Mouse (Mus musculus) heart, postnatal 36 days (tissue): ENCODE measurements around the gene Amotl2. TPM values are rescaled to one million over a fixed set of nuclear protein-coding genes. Genes with fewer than 3 reads are reported as not detected.
A peak's percentile ranks its signal among the peaks of the same experiment; 100 is the strongest.

Experiments
- DNase-seq, 2 experiments: peaks; one replicate each; pipeline ENCODE4 v3.0.0; 2021 to 2022
- intact Hi-C: fragments of 180-260 bp; cut with DNase I; formaldehyde crosslinking; loops from one replicate; pipeline ENCODE4 v1.15.1; 2025
- total RNA-seq, 2 experiments: library from RNA; stranded (reverse); gene quantifications; 2 replicates each; pipeline ENCODE4 v1.2.3; 2021

Gene Amotl2
- total RNA-seq, result 10 to 100 TPM; 67.5 to 79.0 TPM

GRCm38 (mm10) chr9:102716481-102717163, at the start of gene Amotl2:
Gene Amotl2 (plus strand): TSS chr9:102716672.
- intact Hi-C loops, result loop anchor here (2.0 to 5.0 kb wide), 2 partner anchors 62 to 151 kb away; no protein-coding TSS in a partner anchor
- DNase-seq, result no peak

GRCm38 (mm10) chr9:102668115-102668514, 48.4 kb upstream of the Amotl2 start:
- DNase-seq, result no peak
- intact Hi-C loops, result no loop called here

- DNase-seq, result no peak
- intact Hi-C loops, result no loop called here
These were observed 47.6 kb upstream of the Amotl2 start for GRCm38 (mm10) chr9:102668906-102669305.

GRCm38 (mm10) chr9:102673381-102673780, 43.1 kb upstream of the Amotl2 start:
- intact Hi-C loops, result no loop called here
- DNase-seq, result no peak

GRCm38 (mm10) chr9:102675922-102676321, 40.5 kb upstream of the Amotl2 start:
- no peak for DNase-seq
- intact Hi-C loops, result no loop called here

GRCm38 (mm10) chr9:102681470-102681869, 35.0 kb upstream of the Amotl2 start:
- DNase-seq, result no peak
- intact Hi-C loops, result no loop called here

- intact Hi-C loops, result no loop called here
- DNase-seq, result peak; percentile 36 to 37
These were observed 28.5 kb upstream of the Amotl2 start for GRCm38 (mm10) chr9:102687943-102688342.

GRCm38 (mm10) chr9:102689406-102689939, 27.0 kb upstream of the Amotl2 start:
- no peak for DNase-seq
- intact Hi-C loops, result no loop called here

- intact Hi-C loops, result no loop called here
- peak; percentile 29 to 41 for DNase-seq
These were observed 26.4 kb upstream of the Amotl2 start for GRCm38 (mm10) chr9:102689940-102690642.

GRCm38 (mm10) chr9:102690891-102691290, 25.6 kb upstream of the Amotl2 start:
- DNase-seq, result no peak

GRCm38 (mm10) chr9:102692564-102693475, 23.7 kb upstream of the Amotl2 start:
- intact Hi-C loops, result no loop called here
- DNase-seq, result peak; percentile 28 to 33

More at GRCm38 (mm10) chr9:102690891-102691290, 25.6 kb upstream of the Amotl2 start:
- intact Hi-C loops, result no loop called here

GRCm38 (mm10) chr9:102701042-102701441, 15.4 kb upstream of the Amotl2 start:
- DNase-seq, result no peak
- intact Hi-C loops, result no loop called here

- intact Hi-C loops, result no loop called here
- peak; percentile 43 to 49 for DNase-seq
These were observed 6.9 kb upstream of the Amotl2 start for GRCm38 (mm10) chr9:102709504-102710135.

- no peak for DNase-seq
- intact Hi-C loops, result no loop called here
These were observed 6.0 kb upstream of the Amotl2 start for GRCm38 (mm10) chr9:102710520-102710919.

- intact Hi-C loops, result loop anchor here (1.0 to 2.0 kb wide), 2 partner anchors 71 to 77 kb away; no protein-coding TSS in a partner anchor
- DNase-seq, result peak; percentile 58 to 66
These were observed 2.7 kb upstream of the Amotl2 start for GRCm38 (mm10) chr9:102713797-102714196.

GRCm38 (mm10) chr9:102714893-102715505, 1.5 kb upstream of the Amotl2 start:
- intact Hi-C loops, result loop anchor here (1.0 to 5.0 kb wide), 2 partner anchors 69 to 152 kb away; no protein-coding TSS in a partner anchor
- peak in 1 of 2 experiments; percentile 44 for DNase-seq

- intact Hi-C loops, result loop anchor here (5.0 kb wide), 1 partner anchor 152 kb away; no protein-coding TSS in a partner anchor
- no peak for DNase-seq
These were observed 969 bp upstream of the Amotl2 start for GRCm38 (mm10) chr9:102715506-102715900.

GRCm38 (mm10) chr9:102717164-102717885, 853 bp downstream of the Amotl2 start:
- DNase-seq, result peak; percentile 90 to 91
- intact Hi-C loops, result loop anchor here (2.0 to 5.0 kb wide), 2 partner anchors 61 to 150 kb away; no protein-coding TSS in a partner anchor
